Mouse (Mus musculus): ENCODE data around the gene Scaf4.

- no peak for TF ChIP-seq ZC3H11A (IDR thresholded peaks at IDR 0.05; ENCODE audit: borderline replicate concordance, low read depth, low read length)
- no peak for TF ChIP-seq CHD2 (IDR thresholded peaks at IDR 0.05; ENCODE audit: low read depth, low read length)
- no peak for TF ChIP-seq MAFK (IDR thresholded peaks at IDR 0.05; ENCODE audit: insufficient read depth, low read depth, low read length)
- no peak for TF ChIP-seq ZNF384 (IDR thresholded peaks at IDR 0.05; ENCODE audit: low read depth, low read length)
Observed at GRCm38 (mm10) chr16:90290962-90291361, 6.7 kb upstream of the Scaf4 start.

All from ES-E14 (cell line).